Mouse (Mus musculus) bone marrow, adult 2 months (tissue): ENCODE measurements at regions not wholly inside any gene's neighbourhood (a gene's known extent, or its start where the extent isn't known, plus 50 kb on each side); places are given as distances from the start of the nearest gene placed in this dataset.

Experiments
- CTCF ChIP-seq: fragments of 200-500 bp; IDR thresholded peaks from 2 replicates; pipeline ENCODE4 v1.5.1; 2011; ENCODE audit warnings: low read length, control low read depth; ENCODE audit not compliant: control insufficient read depth, insufficient read depth
- POLR2A ChIP-seq: fragments of 200-500 bp; IDR thresholded peaks from 2 replicates; pipeline ENCODE4 v1.6.1; 2011; ENCODE audit warnings: low read depth, mild to moderate bottlenecking, control low read depth, low read length, borderline replicate concordance; ENCODE audit not compliant: control insufficient read depth

DNA sequence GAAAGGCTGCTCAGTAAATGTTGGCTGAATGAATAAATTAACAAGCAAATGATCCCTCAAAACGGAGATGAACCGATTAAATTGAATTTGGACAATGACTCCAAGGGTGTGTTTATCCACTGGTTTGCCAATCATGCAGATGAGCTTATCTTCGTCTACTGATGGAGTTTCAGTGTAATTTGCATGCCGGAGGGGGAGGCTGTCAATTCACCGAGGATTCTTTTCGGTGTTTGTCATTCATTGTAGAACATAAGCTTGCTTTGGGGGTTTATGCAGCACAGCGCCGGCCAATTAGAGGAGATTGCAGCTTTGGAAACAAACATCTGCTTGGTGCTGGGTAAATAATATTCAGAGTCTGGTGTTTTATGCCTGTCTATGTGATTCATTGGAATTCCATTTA, 132.7 kb downstream of the Otoa start:
- TF ChIP-seq CTCF (no peak), POLR2A (no peak)
